Mouse (Mus musculus): ENCODE results near the gene Celf5. TPM values are rescaled to one million over a fixed set of nuclear protein-coding genes. Genes with fewer than 3 reads are reported as not detected.

The Celf5 gene
- polyA plus RNA-seq, 1 experiment from 2014 or later: 0.77 TPM

- no peaks in the 10 kb centered on the region for H3K9me3 ChIP-seq (ENCODE audit: control insufficient read depth, low read length)
- H3K27ac ChIP-seq (replicated peaks; ENCODE audit: low read depth, low read length): no peak overlapping the region
- H3K4me1 ChIP-seq (ENCODE audit: control insufficient read depth, insufficient read depth, low read length): peaks cover 17% of the 10 kb centered on the region
- H3K36me3 ChIP-seq (ENCODE audit: control insufficient read depth, insufficient read depth, low read length): no peaks in the 10 kb centered on the region
- peaks cover 49% of the 10 kb centered on the region for H3K27me3 ChIP-seq (ENCODE audit: control insufficient read depth, insufficient read depth, low read length)
- H3K4me3 ChIP-seq (ENCODE audit: low read depth, low read length): peak overlapping the region; percentile 40
- WGBS: 1% methylated on average over 37 of the region's 38 CpGs
- peak overlapping the region; percentile 50 for H3K9ac ChIP-seq (ENCODE audit: low read length)
- ATAC-seq (ENCODE audit: insufficient number of reproducible peaks, low FRiP score, low TSS enrichment, low read depth) (no peak), DNase-seq (ENCODE audit: low spot score) (peak; percentile 44)
- peak overlapping the region; percentile 65 for H3K4me2 ChIP-seq (ENCODE audit: low read depth, severe bottlenecking)
Measured at GRCm38 (mm10) chr10:81426897-81427296, 55.6 kb downstream of the Celf5 start.

GRCm38 (mm10) chr10:81426081-81426671, 56.3 kb downstream of the Celf5 start:
- Histone ChIP-seq H3K4me1 (ENCODE audit: control insufficient read depth, insufficient read depth, low read length) (peaks cover 15% of the 10 kb centered on the region), H3K9me3 (ENCODE audit: control insufficient read depth, low read length) (no peaks in the 10 kb centered on the region), H3K36me3 (ENCODE audit: control insufficient read depth, insufficient read depth, low read length) (no peaks in the 10 kb centered on the region), H3K4me2 (ENCODE audit: low read depth, severe bottlenecking) (peak overlapping the region; percentile 65), H3K27me3 (ENCODE audit: control insufficient read depth, insufficient read depth, low read length) (peaks cover 44% of the 10 kb centered on the region), H3K9ac (ENCODE audit: low read length) (peak overlapping the region; percentile 50; the same call in 1 of the 2 replicates), H3K4me3 (ENCODE audit: low read depth, low read length) (peak overlapping the region; percentile 40), H3K27ac (replicated peaks; ENCODE audit: low read depth, low read length) (no peak overlapping the region)
- WGBS: 3% methylated on average over 25 of the region's 33 CpGs
- no peak for ATAC-seq (ENCODE audit: insufficient number of reproducible peaks, low FRiP score, low TSS enrichment, low read depth)
- DNase-seq (ENCODE audit: low spot score): peak; percentile 30

GRCm38 (mm10) chr10:81425236-81425850, 57.2 kb downstream of the Celf5 start:
- Histone ChIP-seq H3K27ac (replicated peaks; ENCODE audit: low read depth, low read length) (no peak overlapping the region), H3K27me3 (ENCODE audit: control insufficient read depth, insufficient read depth, low read length) (peaks cover 40% of the 10 kb centered on the region), H3K4me2 (ENCODE audit: low read depth, severe bottlenecking) (no peak overlapping the region; the same call in 1 of the 2 replicates)

GRCm38 (mm10) chr10:81424246-81425051, 58.1 kb downstream of the Celf5 start:
- Histone ChIP-seq H3K4me3 (ENCODE audit: low read depth, low read length) (no peak overlapping the region), H3K27me3 (ENCODE audit: control insufficient read depth, insufficient read depth, low read length) (peaks cover 40% of the 10 kb centered on the region), H3K36me3 (ENCODE audit: control insufficient read depth, insufficient read depth, low read length) (no peaks in the 10 kb centered on the region), H3K4me2 (ENCODE audit: low read depth, severe bottlenecking) (peak overlapping the region; percentile 20; the same call in 1 of the 2 replicates), H3K27ac (replicated peaks; ENCODE audit: low read depth, low read length) (no peak overlapping the region), H3K9me3 (ENCODE audit: control insufficient read depth, low read length) (no peaks in the 10 kb centered on the region), H3K9ac (ENCODE audit: low read length) (no peak overlapping the region), H3K4me1 (ENCODE audit: control insufficient read depth, insufficient read depth, low read length) (peaks cover 10% of the 10 kb centered on the region)
- ATAC-seq (ENCODE audit: insufficient number of reproducible peaks, low FRiP score, low TSS enrichment, low read depth): no peak
- peak; percentile 29 for DNase-seq (ENCODE audit: low spot score)
- 3% methylated on average over 25 of the region's 25 CpGs for WGBS

More at GRCm38 (mm10) chr10:81425236-81425850, 57.2 kb downstream of the Celf5 start:
- H3K9me3 ChIP-seq (ENCODE audit: control insufficient read depth, low read length): no peaks in the 10 kb centered on the region
- H3K9ac ChIP-seq (ENCODE audit: low read length): no peak overlapping the region
- peaks cover 10% of the 10 kb centered on the region for H3K4me1 ChIP-seq (ENCODE audit: control insufficient read depth, insufficient read depth, low read length)
- ATAC-seq (ENCODE audit: insufficient number of reproducible peaks, low FRiP score, low TSS enrichment, low read depth) (no peak), DNase-seq (ENCODE audit: low spot score) (peak; percentile 27)
- H3K36me3 ChIP-seq (ENCODE audit: control insufficient read depth, insufficient read depth, low read length): no peaks in the 10 kb centered on the region
- H3K4me3 ChIP-seq (ENCODE audit: low read depth, low read length): no peak overlapping the region
- WGBS: 33% methylated on average over 10 of the region's 10 CpGs

DNA sequence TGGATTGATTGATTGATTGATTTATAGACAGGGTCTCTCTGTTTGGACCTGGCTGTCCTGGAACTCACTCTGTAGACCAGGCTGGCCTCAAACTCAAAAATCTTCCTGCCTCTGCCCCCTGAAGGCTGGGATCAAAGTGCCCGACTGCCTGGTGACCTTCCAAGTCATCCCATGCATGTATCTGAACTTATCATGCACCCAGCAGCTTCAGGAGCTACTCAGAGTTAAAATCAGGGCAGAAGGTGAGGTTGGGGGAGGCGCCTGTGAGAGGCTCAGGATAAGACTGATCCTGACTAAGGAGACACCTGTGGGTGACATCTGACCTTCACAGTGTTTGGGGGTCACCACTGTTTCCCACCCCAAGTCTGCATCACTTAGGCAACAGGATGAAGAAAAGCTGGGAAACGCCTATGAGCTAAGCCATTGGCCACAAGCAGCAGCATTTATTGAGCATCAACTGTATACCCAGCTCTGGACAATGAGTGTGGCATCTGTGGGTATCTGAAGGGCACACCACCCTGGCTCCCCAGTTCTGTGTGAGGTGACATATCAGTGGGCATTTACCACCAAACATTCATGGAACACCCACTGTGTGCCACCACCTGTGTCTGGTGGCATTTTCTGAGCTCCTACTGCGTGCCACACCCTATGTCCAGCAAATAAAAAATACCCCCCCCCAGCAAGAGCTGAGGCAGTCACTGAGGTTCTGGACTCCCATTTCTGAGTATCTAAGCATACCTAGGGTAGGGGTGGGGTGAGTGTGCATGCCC, 58.8 kb downstream of the Celf5 start:
- Histone ChIP-seq H3K9me3 (ENCODE audit: control insufficient read depth, low read length) (no peaks in the 10 kb centered on the region), H3K4me3 (ENCODE audit: low read depth, low read length) (no peak overlapping the region), H3K36me3 (ENCODE audit: control insufficient read depth, insufficient read depth, low read length) (no peaks in the 10 kb centered on the region), H3K27ac (replicated peaks; ENCODE audit: low read depth, low read length) (no peak overlapping the region), H3K4me1 (ENCODE audit: control insufficient read depth, insufficient read depth, low read length) (peaks cover 13% of the 10 kb centered on the region), H3K9ac (ENCODE audit: low read length) (no peak overlapping the region), H3K4me2 (ENCODE audit: low read depth, severe bottlenecking) (no peak overlapping the region), H3K27me3 (ENCODE audit: control insufficient read depth, insufficient read depth, low read length) (peaks cover 40% of the 10 kb centered on the region)
- no peak for DNase-seq (ENCODE audit: low spot score)
- WGBS: 56% methylated on average over 4 of the region's 4 CpGs
- ATAC-seq (ENCODE audit: insufficient number of reproducible peaks, low FRiP score, low TSS enrichment, low read depth): no peak

DNA sequence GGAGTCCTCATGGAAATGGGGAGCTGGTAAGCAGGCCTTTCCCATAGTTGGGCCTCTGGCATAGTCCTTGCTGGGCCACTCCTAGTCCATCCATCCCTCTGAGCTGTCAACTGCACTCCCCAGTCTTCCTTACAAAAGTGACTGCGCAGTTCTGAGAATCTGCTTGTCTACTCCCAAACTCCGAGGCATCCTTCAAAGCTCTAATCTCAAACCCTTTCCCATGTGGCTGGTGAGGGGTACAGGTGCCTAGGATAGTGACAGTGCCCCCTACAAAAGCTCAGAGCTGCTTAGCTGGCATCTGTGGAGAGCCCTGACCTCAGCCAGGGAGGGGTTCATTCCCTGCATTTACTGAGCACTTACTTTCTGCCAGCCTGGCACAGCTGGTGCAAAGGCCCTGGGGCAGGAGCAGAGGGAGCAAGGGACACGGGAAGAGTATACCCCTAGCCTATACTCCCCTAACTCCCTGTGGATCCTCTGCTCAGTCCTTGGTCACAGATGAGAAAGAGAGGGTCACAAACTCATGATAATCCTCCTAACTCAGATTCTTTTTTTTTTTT, 59.8 kb downstream of the Celf5 start:
- Histone ChIP-seq H3K4me1 (ENCODE audit: control insufficient read depth, insufficient read depth, low read length) (peaks cover 18% of the 10 kb centered on the region), H3K27me3 (ENCODE audit: control insufficient read depth, insufficient read depth, low read length) (peaks cover 30% of the 10 kb centered on the region)

GRCm38 (mm10) chr10:81422191-81422590, 60.3 kb downstream of the Celf5 start:
- Histone ChIP-seq H3K27me3 (ENCODE audit: control insufficient read depth, insufficient read depth, low read length) (peaks cover 25% of the 10 kb centered on the region), H3K4me2 (ENCODE audit: low read depth, severe bottlenecking) (no peak overlapping the region), H3K4me3 (ENCODE audit: low read depth, low read length) (no peak overlapping the region), H3K9me3 (ENCODE audit: control insufficient read depth, low read length) (no peaks in the 10 kb centered on the region), H3K27ac (replicated peaks; ENCODE audit: low read depth, low read length) (no peak overlapping the region), H3K4me1 (ENCODE audit: control insufficient read depth, insufficient read depth, low read length) (peaks cover 23% of the 10 kb centered on the region), H3K36me3 (ENCODE audit: control insufficient read depth, insufficient read depth, low read length) (no peaks in the 10 kb centered on the region), H3K9ac (ENCODE audit: low read length) (no peak overlapping the region)
- WGBS: 69% methylated on average over 6 of the region's 6 CpGs
- DNase-seq (ENCODE audit: low spot score) (no peak), ATAC-seq (ENCODE audit: insufficient number of reproducible peaks, low FRiP score, low TSS enrichment, low read depth) (no peak)

More for the DNA sequence above, 59.8 kb downstream of the Celf5 start:
- DNase-seq (ENCODE audit: low spot score) (no peak), ATAC-seq (ENCODE audit: insufficient number of reproducible peaks, low FRiP score, low TSS enrichment, low read depth) (no peak)
- H3K9ac ChIP-seq (ENCODE audit: low read length): no peak overlapping the region
- no peaks in the 10 kb centered on the region for H3K9me3 ChIP-seq (ENCODE audit: control insufficient read depth, low read length)
- H3K27ac ChIP-seq (replicated peaks; ENCODE audit: low read depth, low read length): no peak overlapping the region
- H3K4me3 ChIP-seq (ENCODE audit: low read depth, low read length): no peak overlapping the region
- H3K36me3 ChIP-seq (ENCODE audit: control insufficient read depth, insufficient read depth, low read length): no peaks in the 10 kb centered on the region
- 80% methylated on average over 3 of the region's 3 CpGs for WGBS
- no peak overlapping the region for H3K4me2 ChIP-seq (ENCODE audit: low read depth, severe bottlenecking)

DNA sequence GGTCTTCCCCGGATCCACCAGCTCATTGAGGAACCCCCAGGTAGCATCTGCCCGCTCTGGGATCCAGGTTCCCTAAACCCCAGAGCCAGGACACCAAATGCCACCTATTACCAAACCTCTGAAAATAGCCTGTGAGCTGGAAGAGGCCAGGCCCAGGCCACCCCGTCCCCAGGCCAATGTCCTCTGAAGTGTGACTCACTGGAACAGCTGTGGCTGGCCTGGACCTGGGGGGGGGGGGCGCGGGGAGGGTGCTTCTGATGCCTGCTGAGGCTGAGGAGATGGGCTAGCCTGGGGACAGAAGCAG, 60.8 kb downstream of the Celf5 start:
- peaks cover 21% of the 10 kb centered on the region for H3K27me3 ChIP-seq (ENCODE audit: control insufficient read depth, insufficient read depth, low read length)
- no peaks in the 10 kb centered on the region for H3K9me3 ChIP-seq (ENCODE audit: control insufficient read depth, low read length)
- ATAC-seq (ENCODE audit: insufficient number of reproducible peaks, low FRiP score, low TSS enrichment, low read depth): no peak
- no peak overlapping the region for H3K4me2 ChIP-seq (ENCODE audit: low read depth, severe bottlenecking)
- WGBS: 65% methylated on average over 5 of the region's 5 CpGs
- no peak overlapping the region for H3K9ac ChIP-seq (ENCODE audit: low read length)
- H3K4me3 ChIP-seq (ENCODE audit: low read depth, low read length): no peak overlapping the region
- no peaks in the 10 kb centered on the region for H3K36me3 ChIP-seq (ENCODE audit: control insufficient read depth, insufficient read depth, low read length)
- H3K27ac ChIP-seq (replicated peaks; ENCODE audit: low read depth, low read length): no peak overlapping the region
- H3K4me1 ChIP-seq (ENCODE audit: control insufficient read depth, insufficient read depth, low read length): peaks cover 26% of the 10 kb centered on the region
- no peak for DNase-seq (ENCODE audit: low spot score)
